In the genomic region with DNA sequence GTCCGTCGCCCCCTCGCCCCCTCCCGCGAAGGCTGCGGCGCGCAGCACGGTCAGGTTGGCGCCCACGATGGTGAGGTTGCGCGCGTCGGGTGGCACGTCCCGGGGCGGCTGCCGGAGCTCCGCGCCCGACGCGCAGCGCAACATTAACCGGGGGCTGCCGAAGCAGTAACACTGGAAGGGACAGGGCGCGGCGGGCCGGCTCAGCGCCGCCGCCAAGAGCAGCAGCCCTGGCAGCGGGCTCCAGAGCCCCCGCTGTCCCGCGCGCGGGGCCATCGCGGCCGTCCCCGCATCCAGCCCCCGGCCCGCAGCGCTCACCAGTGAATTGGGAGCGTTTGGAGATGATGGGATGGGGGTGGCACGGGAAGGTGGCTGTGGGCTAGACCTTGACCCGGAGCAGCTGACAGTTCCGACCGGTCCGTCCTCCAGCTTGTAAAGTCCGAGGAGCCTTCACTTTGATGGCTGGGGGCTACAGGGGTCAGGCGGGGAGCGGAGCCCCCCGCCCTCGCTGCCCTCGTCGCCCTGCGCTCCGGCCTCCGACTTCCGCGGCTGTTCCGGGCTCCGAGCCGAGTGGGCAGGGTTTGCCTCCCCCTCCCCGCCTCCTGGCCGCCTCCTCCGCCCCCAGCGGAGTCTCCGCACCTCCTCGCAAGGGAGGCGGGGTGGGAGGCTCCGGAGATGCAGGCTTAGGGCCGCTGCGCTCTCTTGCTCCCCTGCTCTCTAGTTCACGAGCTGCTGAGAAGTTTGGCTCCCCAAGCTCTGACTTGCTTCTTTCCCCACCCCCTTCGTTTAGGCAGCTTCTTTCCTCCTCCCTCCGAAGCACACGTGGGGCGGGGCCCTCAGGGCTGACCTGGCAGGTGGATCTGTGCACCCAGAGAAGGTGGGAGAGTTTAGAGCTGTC, we compare ENCODE assay signal across 8 mouse cellular contexts. TPM values are rescaled to one million over a fixed set of nuclear protein-coding genes. Genes with fewer than 3 reads are reported as not detected.
DNase-seq lines count a peak whose midpoint lies in the region; ATAC-seq lines count a peak whose summit lies in the region.

Gene Tpbgl (minus strand): TSS at position 728 of the 895 bp plus-strand sequence.

- peak within 1 kb of the TSS; percentile 53 for H3K4me3 ChIP-seq in embryonic facial prominence, embryonic 15.5 days (replicated peaks)
- peak within 1 kb of the TSS; percentile 62 for H3K4me3 ChIP-seq in heart, embryonic 16.5 days (ENCODE audit: low read length)

- peak; percentile 37 to 64 for DNase-seq in urinary bladder, adult 18-20 months (ENCODE audit: low spot score in 2 of 2)
- no peak for DNase-seq in urinary bladder, postnatal 10 days (ENCODE audit: low spot score)
- DNase-seq in kidney, postnatal 10 days: peak; percentile 84
- peak; percentile 58 for DNase-seq in lung, postnatal 36 days
- peak; percentile 78 for DNase-seq in skeletal muscle tissue, adult 2 months (ENCODE audit: low read depth, low spot score)

- no peaks in the 10 kb centered on the region for H3K36me3 ChIP-seq in embryonic facial prominence, embryonic 15.5 days
- H3K36me3 ChIP-seq in heart, embryonic 16.5 days (ENCODE audit: control insufficient read depth, insufficient read depth): no peaks in the 10 kb centered on the region

- H3K4me2 ChIP-seq in embryonic facial prominence, embryonic 15.5 days (replicated peaks): peak within 1 kb of the TSS; percentile 99
- H3K4me2 ChIP-seq in heart, embryonic 16.5 days (ENCODE audit: low read depth, low read length): peak within 1 kb of the TSS; percentile 91

- H3K9ac ChIP-seq in embryonic facial prominence, embryonic 15.5 days: peak within 1 kb of the TSS; percentile 21; the same call in 1 of the 2 replicates
- peak within 1 kb of the TSS; percentile 43 for H3K9ac ChIP-seq in heart, embryonic 16.5 days (ENCODE audit: low read length)

- under 1% methylated on average over 80 of the region's 83 CpGs for WGBS in embryonic facial prominence, embryonic 15.5 days
- WGBS in heart, embryonic 16.5 days: under 1% methylated on average over 75 of the region's 83 CpGs

- ATAC-seq in embryonic facial prominence, embryonic 15.5 days (ENCODE audit: insufficient number of reproducible peaks, low FRiP score, low TSS enrichment, low read depth): peak; percentile 17; the same call in 1 of the 2 replicates
- peak; percentile 70 for ATAC-seq in heart, embryonic 16.5 days (replicated peaks; ENCODE audit: extremely low read depth, insufficient read depth, low FRiP score)
- ATAC-seq in granulocyte monocyte progenitor cell, adult 5-6 weeks (replicated peaks; ENCODE audit: poor library complexity, severe bottlenecking): no peak

- no peaks in the 10 kb centered on the region for H3K9me3 ChIP-seq in embryonic facial prominence, embryonic 15.5 days (replicated peaks)
- no peaks in the 10 kb centered on the region for H3K9me3 ChIP-seq in heart, embryonic 16.5 days (replicated peaks; ENCODE audit: control insufficient read depth, low read length)

- H3K27me3 ChIP-seq in embryonic facial prominence, embryonic 15.5 days: peaks cover 80% of the 10 kb centered on the region
- peaks cover 81% of the 10 kb centered on the region for H3K27me3 ChIP-seq in heart, embryonic 16.5 days (ENCODE audit: control insufficient read depth, insufficient read depth, low read length)

- no peak within 1 kb of the TSS for H3K27ac ChIP-seq in embryonic facial prominence, embryonic 15.5 days (replicated peaks)
- no peak within 1 kb of the TSS for H3K27ac ChIP-seq in heart, embryonic 16.5 days (ENCODE audit: low read length)

- peaks cover 23% of the 10 kb centered on the region for H3K4me1 ChIP-seq in embryonic facial prominence, embryonic 15.5 days
- H3K4me1 ChIP-seq in heart, embryonic 16.5 days (ENCODE audit: control insufficient read depth, insufficient read depth, low read length): peaks cover 6% of the 10 kb centered on the region

RNA-seq across cellular contexts. Expression of gene Tpbgl, which starts in this region (rescaled TPM):
- polyA plus RNA-seq in embryonic facial prominence, embryonic 15.5 days (2015; fragmentation: Nextera tagmentation; extraction: Ambion mirVana): 1.0 and 1.1 TPM in 2 replicates
- 2.5 TPM in 2 replicates for polyA plus RNA-seq in heart, embryonic 16.5 days (2015; fragmentation: Nextera tagmentation; extraction: Ambion mirVana)
- total RNA-seq in granulocyte monocyte progenitor cell, adult 5-6 weeks (2014; fragmentation: Nextera tagmentation): not detected in 2 replicates
- total RNA-seq in granulocyte monocyte progenitor cell, adult 5-6 weeks (2017): not detected in 2 replicates
